Mouse (Mus musculus): Measurements from ENCODE around the gene Ccnf. TPM values are rescaled to one million over a fixed set of nuclear protein-coding genes. Genes with fewer than 3 reads are reported as not detected.
A peak's percentile ranks its signal among the peaks of the same experiment; 100 is the strongest.

The Ccnf gene
- polyA plus RNA-seq, 1 experiment: 3.3 TPM

- no peak for DNase-seq (ENCODE audit: extremely low spot score in 1 of 2, low spot score in 1 of 2)
Measured at GRCm38 (mm10) chr17:24225851-24226250, 25.4 kb downstream of the Ccnf start.

- no peak for DNase-seq (ENCODE audit: extremely low spot score in 1 of 2, low spot score in 1 of 2)
Measured at GRCm38 (mm10) chr17:24224741-24225140, 26.5 kb downstream of the Ccnf start.

GRCm38 (mm10) chr17:24223513-24223912 is 27.8 kb downstream of the Ccnf start:
- DNase-seq (ENCODE audit: extremely low spot score in 1 of 2, low spot score in 1 of 2): no peak

GRCm38 (mm10) chr17:24222653-24223052 is 28.6 kb downstream of the Ccnf start:
- no peak for DNase-seq (ENCODE audit: extremely low spot score in 1 of 2, low spot score in 1 of 2)

GRCm38 (mm10) chr17:24220435-24221411 is 30.6 kb downstream of the Ccnf start, which contains the start of gene Tedc2:
Tedc2 (minus strand) TSS chr17:24220851.
- DNase-seq (ENCODE audit: extremely low spot score in 1 of 2, low spot score in 1 of 2): peak; percentile 89 to 95

GRCm38 (mm10) chr17:24216836-24217235 is 34.4 kb downstream of the Ccnf start:
- no peak for DNase-seq (ENCODE audit: extremely low spot score in 1 of 2, low spot score in 1 of 2)

GRCm38 (mm10) chr17:24213186-24213585 is 38.1 kb downstream of the Ccnf start:
- no peak for DNase-seq (ENCODE audit: extremely low spot score in 1 of 2, low spot score in 1 of 2)

GRCm38 (mm10) chr17:24212441-24213018 is 38.8 kb downstream of the Ccnf start:
- DNase-seq (ENCODE audit: extremely low spot score in 1 of 2, low spot score in 1 of 2): no peak

- DNase-seq (ENCODE audit: extremely low spot score in 1 of 2, low spot score in 1 of 2): peak; percentile 86 to 92
Measured at GRCm38 (mm10) chr17:24211631-24212440, 39.4 kb downstream of the Ccnf start.

GRCm38 (mm10) chr17:24210591-24210990 is 40.7 kb downstream of the Ccnf start:
- no peak for DNase-seq (ENCODE audit: extremely low spot score in 1 of 2, low spot score in 1 of 2)

- no peak for DNase-seq (ENCODE audit: extremely low spot score in 1 of 2, low spot score in 1 of 2)
Measured at GRCm38 (mm10) chr17:24209916-24210240, 41.4 kb downstream of the Ccnf start.

- DNase-seq (ENCODE audit: extremely low spot score in 1 of 2, low spot score in 1 of 2): peak in 1 of 2 experiments; percentile 44
Measured at GRCm38 (mm10) chr17:24209043-24209915, 42.0 kb downstream of the Ccnf start, which contains the start of gene Ntn3. Ntn3 (minus strand) TSS chr17:24209531.

GRCm38 (mm10) chr17:24208641-24209042 is 42.6 kb downstream of the Ccnf start:
- no peak for DNase-seq (ENCODE audit: extremely low spot score in 1 of 2, low spot score in 1 of 2)

- DNase-seq (ENCODE audit: extremely low spot score in 1 of 2, low spot score in 1 of 2): no peak
Measured at GRCm38 (mm10) chr17:24207768-24208640, 43.3 kb downstream of the Ccnf start.

GRCm38 (mm10) chr17:24206451-24207351 is 44.6 kb downstream of the Ccnf start:
- peak in 1 of 2 experiments; percentile 79 for DNase-seq (ENCODE audit: extremely low spot score in 1 of 2, low spot score in 1 of 2)

GRCm38 (mm10) chr17:24205908-24206361 is 45.3 kb downstream of the Ccnf start:
- DNase-seq (ENCODE audit: extremely low spot score in 1 of 2, low spot score in 1 of 2): peak in 1 of 2 experiments; percentile 57

- DNase-seq (ENCODE audit: extremely low spot score in 1 of 2, low spot score in 1 of 2): peak; percentile 84 to 95
Measured at GRCm38 (mm10) chr17:24205284-24205888, 45.9 kb downstream of the Ccnf start, which contains the start of gene Tbc1d24. Tbc1d24 (minus strand) TSS chr17:24205562.
